Mouse (Mus musculus) heart, postnatal 14 days (tissue): ENCODE data around the gene Auts2. TPM values are rescaled to one million over a fixed set of nuclear protein-coding genes. Genes with fewer than 3 reads are reported as not detected.

Source experiments
- DNase-seq, 2 experiments: peaks; one replicate each; pipeline ENCODE4 v3.0.0; 2021 to 2022
- intact Hi-C: fragments of 180-260 bp; cut with DNase I; formaldehyde crosslinking; loops from one replicate; pipeline ENCODE4 v1.15.1; 2025
- total RNA-seq, 2 experiments: library from RNA; stranded (reverse); gene quantifications; 2 replicates each; pipeline ENCODE4 v1.2.3; 2021

The Auts2 gene
- total RNA-seq, 2 experiments from 2014 or later, result 43.1 to 47.3 TPM

DNA sequence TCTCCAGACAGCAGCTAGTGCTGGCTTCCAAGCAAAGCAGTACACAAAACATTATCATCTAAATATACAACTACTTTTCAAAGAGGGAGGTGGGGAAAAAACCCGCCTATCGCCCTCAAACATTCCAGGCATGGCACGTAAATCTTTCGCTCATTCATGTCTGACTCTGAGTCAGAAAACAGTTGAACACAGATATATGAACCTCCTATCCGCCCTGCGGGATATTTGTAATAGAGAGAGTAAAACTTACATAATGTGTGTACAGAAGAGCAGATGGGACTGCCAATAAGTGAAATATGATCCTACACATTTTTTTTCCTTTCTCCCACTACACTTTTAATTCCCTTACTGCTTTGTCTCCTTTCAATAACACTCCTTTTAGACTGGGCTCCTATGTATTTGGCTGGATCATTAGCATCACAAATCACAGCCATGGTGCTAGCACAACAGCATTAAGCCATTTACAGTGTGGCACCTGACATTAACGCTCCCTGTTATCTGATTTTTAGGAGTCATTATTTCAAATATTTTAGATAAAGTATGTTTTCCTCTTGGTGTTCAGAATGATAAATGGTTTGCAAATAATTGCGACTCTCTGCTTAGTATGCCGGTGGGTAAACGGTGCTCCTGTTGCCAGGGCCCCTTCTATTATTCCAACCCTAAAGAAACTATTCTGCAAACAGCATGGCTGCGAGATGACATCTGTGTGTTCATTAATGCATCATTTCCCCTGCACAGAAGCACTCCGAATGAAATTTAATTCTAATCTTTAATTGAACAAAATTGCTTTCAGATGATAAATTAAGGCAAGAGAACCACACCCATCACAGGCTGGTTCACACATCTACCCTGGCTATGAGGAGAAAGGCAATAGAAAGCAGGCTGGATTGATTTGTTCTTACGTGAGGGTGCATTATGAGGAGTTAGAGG, 252.3 kb downstream of the Auts2 start:
- intact Hi-C loops, result no loop called here
- DNase-seq, result no peak

DNA sequence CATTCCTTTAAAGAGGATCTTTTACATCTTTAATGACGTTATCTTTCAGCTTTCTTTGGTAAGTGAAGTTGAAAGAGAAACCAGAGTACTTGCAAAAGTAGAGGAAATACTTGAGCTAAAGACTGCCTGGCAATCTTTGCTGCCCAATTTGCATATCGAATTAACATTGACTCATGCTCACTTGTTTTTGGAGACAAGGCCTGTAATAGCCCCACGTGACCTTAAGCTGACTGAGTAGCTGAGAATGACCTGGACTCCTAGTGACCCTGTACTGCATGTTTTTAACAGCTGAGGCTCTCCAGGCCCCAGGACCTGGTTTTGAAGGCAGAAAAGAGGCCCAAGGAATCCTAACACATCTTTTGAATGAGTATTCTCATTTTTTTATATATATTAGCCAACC, 259.4 kb downstream of the Auts2 start:
- DNase-seq, result no peak
- intact Hi-C loops, result no loop called here

DNA sequence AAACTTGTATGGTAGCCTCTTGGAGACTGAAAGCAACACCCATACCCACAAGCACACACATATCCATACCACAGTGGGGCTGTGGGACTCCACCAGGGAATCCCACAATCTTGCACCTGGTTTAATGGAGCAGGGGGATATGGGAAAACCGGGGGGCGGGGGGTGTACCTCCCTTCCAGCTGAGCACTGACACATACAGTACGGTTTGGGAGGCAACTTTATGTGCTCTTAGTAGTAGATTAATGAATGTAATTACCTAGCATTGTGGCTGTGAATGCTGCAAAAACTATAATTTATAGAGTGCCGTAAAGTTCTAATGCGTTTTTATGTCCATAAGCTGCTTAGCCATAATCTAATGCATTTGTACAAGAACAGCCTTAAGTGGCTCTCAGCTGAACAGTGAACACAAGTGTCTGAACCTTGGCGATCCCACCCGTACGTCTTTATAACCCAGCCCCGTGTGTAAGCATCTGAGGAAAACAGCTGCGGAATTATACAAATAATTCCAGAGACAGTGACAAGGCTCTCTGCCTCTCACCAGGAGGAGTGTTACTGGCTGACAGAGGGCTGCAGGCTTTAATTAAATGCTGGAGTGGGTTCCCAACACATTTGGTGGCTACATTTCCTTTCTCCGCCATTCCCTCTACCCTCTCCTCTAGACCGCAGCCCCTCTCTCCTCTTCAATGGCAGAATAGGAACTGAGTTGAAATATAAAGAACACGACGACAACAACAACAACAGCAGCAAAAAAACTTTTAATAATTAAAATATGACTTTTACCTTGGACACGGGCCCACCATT, 268.8 kb downstream of the Auts2 start:
- no peak for DNase-seq
- intact Hi-C loops, result no loop called here

DNA sequence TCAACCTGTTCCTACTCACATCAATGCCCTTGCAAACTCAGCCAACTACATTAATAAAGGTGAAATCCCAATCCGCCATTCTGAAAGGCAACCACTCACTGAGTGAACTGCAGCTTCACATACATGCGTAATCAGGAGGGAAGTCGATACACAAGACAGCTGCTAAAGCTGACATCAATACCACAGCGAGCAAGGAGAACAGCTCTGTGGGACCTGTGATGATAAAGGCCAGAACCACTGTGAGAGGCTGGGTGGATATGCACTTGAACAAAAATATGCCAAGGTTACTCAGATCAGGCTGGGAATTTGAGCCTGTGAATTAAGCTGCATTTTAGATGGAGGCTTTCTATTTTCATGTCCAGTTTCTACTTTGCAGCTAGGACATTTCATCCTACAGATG, 271.0 kb downstream of the Auts2 start:
- DNase-seq, result no peak

DNA sequence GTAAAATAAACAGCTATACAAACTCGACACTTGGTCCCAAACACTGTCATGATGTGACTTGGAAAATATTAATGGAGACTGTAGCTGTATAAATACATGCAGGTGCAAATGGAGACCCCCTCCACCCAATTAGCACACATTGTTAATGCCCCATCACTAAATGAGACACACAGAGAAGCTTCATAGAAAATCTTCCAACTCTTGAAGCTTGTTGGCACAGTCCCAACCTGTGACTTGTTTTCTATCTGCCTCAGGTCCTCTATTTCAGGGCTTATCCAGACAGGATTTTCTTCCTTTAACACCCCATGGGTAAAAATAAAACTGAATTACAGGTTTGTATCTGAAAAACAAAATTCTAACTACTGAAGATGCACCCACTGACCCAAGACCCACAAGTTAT, 272.2 kb downstream of the Auts2 start:
- no peak for DNase-seq
- intact Hi-C loops, result no loop called here

More for the DNA sequence above, 271.0 kb downstream of the Auts2 start:
- intact Hi-C loops, result no loop called here

DNA sequence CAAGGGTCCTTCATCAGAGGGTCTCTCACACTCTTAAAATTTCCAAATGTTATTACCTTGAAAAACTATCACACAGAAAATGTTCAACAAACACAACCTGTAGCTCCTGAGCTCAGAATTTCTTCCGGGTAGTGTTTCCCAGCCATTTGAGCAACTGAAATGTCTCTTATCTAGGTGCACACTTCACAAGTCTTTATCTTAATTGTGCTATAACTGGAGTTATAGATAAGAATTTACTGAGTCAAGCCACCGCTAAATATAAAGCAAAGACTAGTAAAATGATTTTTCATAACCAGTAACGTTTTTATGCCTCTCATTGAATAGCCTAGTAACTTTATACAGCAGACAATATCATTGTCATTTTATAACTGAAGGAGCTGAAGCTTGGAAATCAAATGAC, 273.1 kb downstream of the Auts2 start:
- no peak for DNase-seq
- intact Hi-C loops, result no loop called here

DNA sequence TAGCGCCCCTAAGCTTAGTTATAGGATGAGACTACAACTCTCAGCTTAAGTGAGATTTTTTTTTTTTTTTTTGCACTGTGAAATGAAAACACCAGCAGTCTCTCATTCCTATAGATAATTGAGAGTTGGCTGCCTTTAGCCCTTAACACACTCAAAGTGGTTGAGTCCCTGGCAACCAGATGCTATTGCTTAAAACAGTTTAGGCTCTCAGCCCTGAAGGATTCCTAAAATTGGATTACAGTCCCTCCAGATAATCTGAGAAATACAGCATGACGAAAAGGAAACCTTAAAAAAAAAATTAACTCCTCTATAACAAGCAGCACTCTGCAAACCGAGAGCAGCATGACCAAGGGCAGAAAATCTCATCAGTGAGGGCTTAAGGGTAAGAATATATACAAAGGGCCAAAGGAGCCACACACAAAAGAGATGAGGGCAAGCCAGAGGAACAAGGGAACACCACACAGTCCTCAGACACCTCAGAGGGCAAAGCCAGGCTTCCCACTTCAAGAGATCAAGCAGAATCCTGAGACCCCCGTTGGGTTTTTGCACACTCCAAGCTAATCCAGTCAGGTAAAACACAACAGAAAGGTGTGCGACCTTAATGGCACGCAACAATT, 274.7 kb downstream of the Auts2 start:
- DNase-seq, result no peak
- intact Hi-C loops, result no loop called here

DNA sequence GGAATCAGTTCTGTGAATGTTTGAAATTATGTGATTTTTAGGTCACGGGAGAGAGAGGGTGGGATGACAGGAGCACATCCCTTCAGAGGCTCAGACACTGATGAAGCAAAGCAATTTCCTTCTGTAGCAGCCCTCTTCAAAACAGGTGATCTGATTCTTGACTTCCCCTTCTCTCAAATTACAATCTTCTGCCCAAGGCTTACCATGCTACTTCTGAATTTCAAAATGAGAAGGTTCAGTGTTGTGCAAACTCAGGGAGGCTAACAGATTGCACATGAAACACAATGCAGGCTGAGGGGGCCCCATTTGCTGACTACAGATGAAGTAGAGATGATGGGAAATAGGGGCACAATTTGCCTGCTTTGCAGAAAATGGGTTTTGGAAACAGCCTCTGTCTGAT, 278.1 kb downstream of the Auts2 start:
- intact Hi-C loops, result no loop called here
- no peak for DNase-seq

DNA sequence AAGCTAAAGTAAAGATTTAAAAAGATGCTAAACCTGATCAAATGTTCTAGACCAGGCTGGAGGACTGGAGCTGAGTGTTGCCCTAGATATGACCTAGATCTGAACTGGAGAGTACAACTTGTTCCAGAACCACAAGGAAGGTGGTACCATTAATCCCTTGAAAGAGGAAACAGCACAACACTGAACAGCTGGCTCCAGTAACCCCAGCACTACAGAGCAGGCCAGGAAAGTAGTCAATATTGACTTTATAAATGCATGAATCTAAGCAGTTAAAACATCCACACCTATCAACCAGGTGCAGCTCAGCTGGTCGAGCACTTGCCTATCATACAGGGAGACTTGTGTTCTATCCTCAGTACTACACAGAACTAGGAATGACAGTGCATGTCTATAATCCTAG, 281.4 kb downstream of the Auts2 start:
- no peak for DNase-seq
- intact Hi-C loops, result no loop called here

DNA sequence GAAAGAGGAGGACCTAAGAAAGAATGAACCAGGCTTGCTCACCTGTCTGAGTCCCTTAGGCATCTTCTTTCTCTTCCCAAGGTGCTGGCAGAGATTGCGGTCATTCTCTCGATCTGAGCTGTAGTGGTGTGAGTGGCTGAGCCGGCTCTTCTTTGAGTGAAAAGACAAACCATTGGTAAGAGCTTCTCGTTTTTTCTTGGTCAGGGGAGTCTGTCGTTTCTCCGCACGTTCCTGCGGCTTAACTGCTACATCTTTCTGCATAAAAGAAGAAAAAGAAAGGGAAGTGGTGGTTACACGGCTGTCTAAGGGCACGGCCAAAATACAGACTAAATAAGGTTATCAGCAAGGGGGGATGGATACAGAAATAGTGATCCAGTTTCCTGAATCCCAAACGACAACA, 284.3 kb downstream of the Auts2 start:
- no peak for DNase-seq
- intact Hi-C loops, result no loop called here

DNA sequence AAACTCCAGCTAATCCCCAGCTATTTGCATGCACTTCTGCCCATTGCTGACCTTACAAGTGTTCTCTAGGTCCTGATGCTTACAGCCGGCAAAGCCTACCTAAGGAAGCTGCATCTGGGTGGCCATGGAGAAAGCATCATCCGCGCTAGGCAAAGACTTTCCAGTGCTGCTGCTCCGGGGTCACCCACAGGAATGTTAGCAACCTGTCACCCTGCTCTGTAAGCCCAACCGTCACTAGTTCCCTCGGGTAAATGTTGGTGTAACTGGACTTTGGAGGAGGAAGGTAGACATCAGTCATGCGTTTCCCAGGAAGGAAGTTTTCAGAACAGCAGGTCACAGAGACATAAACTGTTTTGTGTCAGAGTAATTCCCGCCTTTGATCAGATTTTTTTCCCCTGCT, 287.6 kb downstream of the Auts2 start:
- no peak for DNase-seq
- intact Hi-C loops, result no loop called here

DNA sequence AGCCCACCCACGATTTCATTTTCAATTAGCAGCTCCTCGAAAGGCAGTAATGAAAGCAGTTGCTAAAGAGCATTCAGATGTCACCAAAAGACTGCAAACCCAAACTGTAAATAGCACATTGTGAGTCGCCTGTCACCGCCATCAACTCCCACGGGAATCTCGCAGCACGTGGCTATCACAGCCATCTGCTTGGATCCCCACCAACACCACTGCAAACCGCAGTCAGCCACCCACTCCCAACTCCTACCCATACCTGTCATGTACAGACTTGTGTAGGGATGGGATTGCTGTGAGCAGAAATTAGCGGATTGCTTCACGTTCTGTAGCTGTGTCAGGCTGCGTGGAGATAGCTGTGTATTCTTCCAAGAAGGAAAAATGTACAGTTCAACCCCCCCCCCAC, 293.6 kb downstream of the Auts2 start:
- DNase-seq, result no peak
- intact Hi-C loops, result no loop called here

DNA sequence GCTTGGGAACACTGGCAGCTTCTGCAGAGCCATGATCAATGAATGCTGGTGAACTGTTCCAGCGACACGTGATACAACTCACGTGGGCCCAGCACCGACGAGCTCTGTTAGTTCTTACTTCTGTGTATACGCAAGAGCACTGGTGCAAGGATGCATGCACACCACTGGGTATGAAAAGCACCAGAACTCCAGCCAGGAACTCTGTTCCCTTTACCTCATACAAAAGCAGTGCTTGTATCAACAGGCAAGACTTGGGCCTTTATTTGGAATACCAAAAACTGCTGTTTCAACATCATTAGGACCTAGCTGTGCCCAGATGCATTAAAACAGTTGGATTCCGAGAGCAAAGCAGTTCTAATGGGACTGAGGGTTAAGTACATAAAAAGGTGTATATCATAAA, 295.1 kb downstream of the Auts2 start:
- intact Hi-C loops, result no loop called here
- no peak for DNase-seq

DNA sequence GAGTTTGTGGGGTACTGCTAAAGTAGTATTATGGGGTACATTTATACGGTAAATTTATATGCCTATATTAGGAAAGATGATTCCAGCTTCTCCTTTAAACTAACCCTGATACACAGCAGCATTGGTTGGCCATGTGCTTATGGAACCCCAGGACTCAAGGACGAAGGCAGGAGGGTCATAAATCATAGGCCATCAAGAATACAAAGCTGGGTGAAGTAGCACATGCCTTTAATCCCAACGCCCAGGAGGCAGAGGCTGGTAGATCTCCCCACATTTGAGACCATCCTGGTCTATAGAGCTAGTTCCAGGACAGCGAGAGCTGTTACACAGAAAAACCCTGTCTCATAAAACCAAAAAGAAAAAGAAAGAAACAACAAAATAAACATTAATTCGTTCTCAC, 307.7 kb downstream of the Auts2 start:
- intact Hi-C loops, result loop anchor here (10.0 kb wide), 2 partner anchors 199 to 1769 kb away; no protein-coding TSS in a partner anchor
- no peak for DNase-seq

DNA sequence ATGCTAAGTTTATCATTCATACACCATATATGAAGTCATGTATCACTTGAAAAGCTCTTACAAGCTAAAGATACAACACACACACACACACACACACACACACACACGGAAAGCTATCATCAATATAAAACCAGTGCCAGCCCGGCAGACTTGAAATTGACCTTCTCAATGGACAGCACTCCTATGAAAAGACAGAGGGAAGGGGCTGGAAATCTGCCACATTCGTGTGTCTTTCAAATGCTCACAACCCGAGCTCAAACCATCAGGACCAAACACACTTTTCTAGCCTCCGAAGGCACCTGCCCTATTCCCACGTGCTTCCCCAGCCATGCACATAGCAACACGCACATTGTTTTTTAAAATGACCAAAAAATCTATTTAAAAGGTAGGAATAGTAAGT, 308.7 kb downstream of the Auts2 start:
- no peak for DNase-seq
- intact Hi-C loops, result loop anchor here (5.0 to 10.0 kb wide), 6 partner anchors 200 to 1770 kb away; partner anchors contain the start of gene Auts2

DNA sequence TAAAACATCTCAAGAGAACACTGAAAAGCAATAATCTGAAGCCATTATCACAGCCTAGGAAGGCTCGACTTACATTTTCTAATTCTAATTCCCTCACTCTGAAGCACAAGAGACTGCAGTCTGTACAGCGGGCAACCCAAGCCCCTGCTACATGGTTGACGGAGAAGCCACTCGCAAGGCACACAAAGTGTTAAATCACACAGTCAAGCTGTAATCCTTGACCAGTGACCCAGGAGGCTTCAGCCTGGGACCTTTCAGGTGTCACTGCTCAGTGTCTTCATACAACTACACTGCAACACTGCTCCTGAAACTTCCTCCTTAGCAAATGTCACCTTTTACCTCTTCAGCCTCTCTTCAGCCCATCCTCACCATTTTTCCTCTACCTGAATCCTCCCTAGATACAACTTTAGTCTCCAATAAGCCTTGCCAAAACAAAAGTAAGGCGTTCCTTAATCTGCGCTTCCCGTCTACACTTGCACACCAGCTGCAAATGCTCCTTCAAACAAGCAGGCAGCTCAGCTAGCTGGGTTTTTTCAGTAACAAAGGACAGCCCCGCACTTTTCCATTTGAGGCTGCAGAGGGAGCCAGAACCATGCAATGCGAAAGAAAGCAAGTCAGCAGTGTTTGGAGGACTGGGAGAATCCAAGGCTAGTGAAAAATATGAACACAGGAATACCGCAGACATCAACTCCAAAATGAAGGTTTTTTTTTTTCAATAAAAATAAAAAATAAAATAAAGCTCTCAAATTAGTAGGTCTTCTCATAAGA, 311.7 kb downstream of the Auts2 start:
- intact Hi-C loops, result loop anchor here (5.0 to 10.0 kb wide), 6 partner anchors 203 to 1773 kb away; partner anchors contain the start of gene Auts2
- peak; percentile 53 to 74 for DNase-seq

DNA sequence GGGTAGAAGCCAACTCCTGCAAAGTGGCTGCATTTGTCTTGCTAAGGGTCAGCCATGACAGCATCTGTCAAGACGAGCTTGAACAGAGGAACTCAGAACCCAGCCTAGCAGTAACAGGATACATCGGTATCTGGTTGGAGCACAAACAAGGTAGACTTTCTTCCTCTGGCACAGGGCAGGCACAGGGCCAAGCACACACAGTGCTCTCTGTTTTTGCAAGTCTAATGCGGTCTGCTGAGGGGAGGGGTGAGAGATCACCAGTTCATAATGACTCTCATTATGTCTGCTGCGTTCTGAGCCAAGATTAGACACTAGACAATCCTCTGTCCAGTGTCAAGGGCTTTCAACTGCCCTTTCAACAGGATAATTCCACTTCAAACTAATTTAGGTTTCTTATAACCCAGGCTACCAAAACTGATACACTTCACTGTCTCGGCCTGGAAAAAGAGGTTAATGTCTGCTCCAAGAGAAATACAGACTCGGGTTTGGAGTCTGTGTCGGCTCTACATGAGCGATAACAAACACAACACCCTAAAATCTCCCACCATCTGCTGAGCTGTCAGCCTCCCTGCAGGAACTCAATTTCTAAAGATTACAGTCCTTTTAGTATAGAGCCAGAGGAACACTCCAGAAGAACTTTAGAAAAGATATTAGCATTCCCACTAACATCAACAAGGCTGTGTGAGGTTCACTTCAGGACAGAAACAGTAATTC, 313.3 kb downstream of the Auts2 start:
- intact Hi-C loops, result loop anchor here (2.0 to 10.0 kb wide), 7 partner anchors 205 to 1775 kb away; partner anchors contain the start of gene Auts2
- DNase-seq, result peak; percentile 53 to 59

DNA sequence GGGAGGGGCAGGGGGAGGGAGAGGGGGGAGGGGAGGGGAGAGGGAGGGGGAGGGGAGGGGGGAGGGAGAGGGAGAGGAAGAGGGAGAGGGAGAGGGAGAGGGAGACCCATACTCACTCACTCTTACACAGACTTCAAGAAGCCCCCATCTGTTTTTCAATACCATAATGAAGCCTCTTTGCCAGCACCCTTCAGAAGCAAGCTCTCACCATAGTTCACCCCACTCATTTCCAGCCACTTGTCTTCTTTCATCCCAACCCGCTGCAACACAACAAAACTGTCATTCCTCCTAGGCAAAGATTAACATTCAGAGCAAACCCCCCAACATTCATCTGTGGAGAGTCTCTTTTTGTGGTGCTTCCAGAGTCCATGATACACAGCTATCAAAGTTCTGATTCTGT, 314.1 kb downstream of the Auts2 start:
- intact Hi-C loops, result loop anchor here (2.0 kb wide), 1 partner anchor 1356 kb away; no protein-coding TSS in a partner anchor
- no peak for DNase-seq

DNA sequence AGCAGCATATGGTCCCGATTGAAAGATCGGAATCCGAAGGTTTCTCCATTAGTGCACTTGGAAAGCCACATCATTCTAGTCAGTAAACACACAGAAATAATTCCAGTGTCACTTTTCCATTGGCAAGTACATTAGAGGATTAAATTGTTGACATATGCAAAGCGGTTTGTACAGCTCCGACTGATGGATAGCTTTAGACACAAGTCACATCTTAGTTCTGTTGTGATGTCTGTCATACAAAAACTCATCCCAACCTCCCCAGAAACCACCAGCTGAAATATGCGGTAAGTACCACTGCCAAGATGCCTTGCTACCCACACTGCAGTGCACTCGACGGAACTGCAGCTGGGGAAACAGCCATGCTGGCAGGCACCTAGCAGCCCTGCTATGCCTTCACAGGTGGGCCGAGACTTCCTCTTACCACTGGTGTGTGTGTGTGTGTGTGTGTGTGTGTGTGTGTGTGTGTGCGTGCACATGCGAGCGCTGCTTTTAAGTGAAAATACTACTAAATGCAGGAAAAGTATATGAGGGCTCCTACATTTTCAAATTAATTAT, 322.7 kb downstream of the Auts2 start:
- intact Hi-C loops, result no loop called here

More for the DNA sequence above, 322.7 kb downstream of the Auts2 start:
- DNase-seq, result no peak
